Mouse (Mus musculus): ENCODE data around the gene Kif13a. TPM values are rescaled to one million over a fixed set of nuclear protein-coding genes. Genes with fewer than 3 reads are reported as not detected.

Gene Kif13a
- polyA plus RNA-seq, 1 experiment = 5.3 TPM

DNA sequence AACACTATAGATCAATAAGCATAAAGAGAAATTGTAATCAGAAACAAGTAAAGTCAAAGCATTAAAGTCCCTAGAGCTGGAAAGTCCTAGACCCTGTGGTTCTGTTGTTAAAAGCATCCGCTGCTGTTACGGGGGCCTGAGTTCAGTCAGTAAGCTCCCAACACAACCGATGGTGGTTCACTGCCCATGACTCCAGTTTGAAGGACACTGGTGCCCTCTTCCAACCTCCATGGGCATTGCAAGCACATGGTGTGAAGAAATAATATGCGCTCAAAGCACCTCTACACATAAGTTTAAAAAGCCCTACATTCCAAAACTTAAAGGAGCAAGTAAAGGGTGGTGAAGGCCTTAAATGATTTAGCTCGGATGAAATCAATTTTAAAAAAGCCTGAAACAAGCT is 226.5 kb downstream of the Kif13a start:
- no peaks in the 10 kb centered on the region for H3K27me3 ChIP-seq (ENCODE audit: control insufficient read depth, insufficient read depth, low read length)
- H3K27ac ChIP-seq (ENCODE audit: control insufficient read depth, insufficient read depth, low read depth, low read length) = no peak overlapping the region
- TF ChIP-seq CTCF (IDR thresholded peaks at IDR 0.05; ENCODE audit: control insufficient read depth, insufficient read depth, insufficient replicate concordance, low read depth, low read length) (no peak), POLR2A (IDR thresholded peaks at IDR 0.05; ENCODE audit: control insufficient read depth, low read depth, low read length) (no peak)
- H3K36me3 ChIP-seq (ENCODE audit: control insufficient read depth, insufficient read depth, low read length) = no peaks in the 10 kb centered on the region
- no peaks in the 10 kb centered on the region for H3K4me1 ChIP-seq (ENCODE audit: control insufficient read depth, insufficient read depth, low read length)
- H3K4me3 ChIP-seq (ENCODE audit: control insufficient read depth, low read depth, low read length) = no peak overlapping the region

DNA sequence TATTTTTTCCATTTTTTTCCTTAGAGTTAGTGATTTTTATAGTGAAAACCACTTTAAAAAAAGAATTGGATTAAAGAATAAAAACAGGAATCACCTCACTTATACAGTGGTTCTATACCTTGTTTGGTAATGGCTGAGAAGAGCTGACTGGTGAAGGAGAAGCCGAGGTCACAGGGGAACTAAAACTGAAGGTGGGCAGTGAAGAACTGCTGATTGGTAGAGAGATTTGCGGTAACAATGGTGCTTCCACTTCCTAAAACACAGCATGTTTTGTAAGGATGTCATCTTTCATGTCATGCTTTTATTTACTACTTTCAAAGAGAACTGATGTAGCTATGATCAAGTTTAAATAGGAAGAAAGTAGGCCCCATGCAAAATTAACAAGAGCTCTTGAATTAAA is 228.2 kb downstream of the Kif13a start:
- H3K4me1 ChIP-seq (ENCODE audit: control insufficient read depth, insufficient read depth, low read length) = no peaks in the 10 kb centered on the region
- no peak overlapping the region for H3K4me3 ChIP-seq (ENCODE audit: control insufficient read depth, low read depth, low read length)
- no peaks in the 10 kb centered on the region; the same call in 1 of the 2 replicates for H3K36me3 ChIP-seq (ENCODE audit: control insufficient read depth, insufficient read depth, low read length)
- no peak overlapping the region for H3K27ac ChIP-seq (ENCODE audit: control insufficient read depth, insufficient read depth, low read depth, low read length)
- H3K27me3 ChIP-seq (ENCODE audit: control insufficient read depth, insufficient read depth, low read length) = no peaks in the 10 kb centered on the region
- TF ChIP-seq POLR2A (IDR thresholded peaks at IDR 0.05; ENCODE audit: control insufficient read depth, low read depth, low read length) = no peak
- TF ChIP-seq CTCF (IDR thresholded peaks at IDR 0.05; ENCODE audit: control insufficient read depth, insufficient read depth, insufficient replicate concordance, low read depth, low read length) = no peak

GRCm38 (mm10) chr13:46699372-46699771 is 230.3 kb downstream of the Kif13a start:
- H3K4me3 ChIP-seq (ENCODE audit: control insufficient read depth, low read depth, low read length) = no peak overlapping the region
- no peaks in the 10 kb centered on the region; the same call in 1 of the 2 replicates for H3K36me3 ChIP-seq (ENCODE audit: control insufficient read depth, insufficient read depth, low read length)
- no peaks in the 10 kb centered on the region for H3K27me3 ChIP-seq (ENCODE audit: control insufficient read depth, insufficient read depth, low read length)
- no peaks in the 10 kb centered on the region for H3K4me1 ChIP-seq (ENCODE audit: control insufficient read depth, insufficient read depth, low read length)
- no peak overlapping the region for H3K27ac ChIP-seq (ENCODE audit: control insufficient read depth, insufficient read depth, low read depth, low read length)
- no peak for TF ChIP-seq POLR2A (IDR thresholded peaks at IDR 0.05; ENCODE audit: control insufficient read depth, low read depth, low read length)
- no peak for TF ChIP-seq CTCF (IDR thresholded peaks at IDR 0.05; ENCODE audit: control insufficient read depth, insufficient read depth, insufficient replicate concordance, low read depth, low read length)

Other genes with a start within 250 kb of the Kif13a start
- gene Nup153, start 201.9 kb downstream of the Kif13a start, polyA plus RNA-seq (2012; rRNA removed) = 238 and 272 TPM in 2 replicates
- gene Nhlrc1, start 85.0 kb upstream of the Kif13a start, polyA plus RNA-seq (2012; rRNA removed) = 0.49 and 0.75 TPM in 2 replicates
- gene Kdm1b, start 113.6 kb upstream of the Kif13a start, polyA plus RNA-seq (2012; rRNA removed) = 2.0 and 2.3 TPM in 2 replicates
- 2.9 and 3.4 TPM in 2 replicates for gene Tpmt, start 114.9 kb upstream of the Kif13a start, polyA plus RNA-seq (2012; rRNA removed)
- 5.3 and 6.5 TPM in 2 replicates for gene Dek, start 176.3 kb upstream of the Kif13a start, polyA plus RNA-seq (2012; rRNA removed)
- gene Rnf144b, start 192.8 kb upstream of the Kif13a start, polyA plus RNA-seq (2012; rRNA removed) = 17.8 and 20.9 TPM in 2 replicates

Data from testis, adult 2 months (tissue).